Mouse (Mus musculus): Measurements from ENCODE around the gene Lhx8. TPM values are rescaled to one million over a fixed set of nuclear protein-coding genes. Genes with fewer than 3 reads are reported as not detected.

Gene Lhx8
- total RNA-seq, 2 experiments from 2014 or later, result not detected

GRCm38 (mm10) chr3:154269757-154270366 is 60.6 kb downstream of the Lhx8 start:
- Histone ChIP-seq H3K4me3 (peak overlapping the region; percentile 29; the same call in 1 of the 2 replicates), H3K27ac (no peak overlapping the region)
- TF ChIP-seq CTCF (conservative IDR thresholded peaks at IDR 0.05), result peak; percentile 100
- DNase-seq (ENCODE audit: low spot score in 2 of 2), result peak; percentile 67 to 81

DNA sequence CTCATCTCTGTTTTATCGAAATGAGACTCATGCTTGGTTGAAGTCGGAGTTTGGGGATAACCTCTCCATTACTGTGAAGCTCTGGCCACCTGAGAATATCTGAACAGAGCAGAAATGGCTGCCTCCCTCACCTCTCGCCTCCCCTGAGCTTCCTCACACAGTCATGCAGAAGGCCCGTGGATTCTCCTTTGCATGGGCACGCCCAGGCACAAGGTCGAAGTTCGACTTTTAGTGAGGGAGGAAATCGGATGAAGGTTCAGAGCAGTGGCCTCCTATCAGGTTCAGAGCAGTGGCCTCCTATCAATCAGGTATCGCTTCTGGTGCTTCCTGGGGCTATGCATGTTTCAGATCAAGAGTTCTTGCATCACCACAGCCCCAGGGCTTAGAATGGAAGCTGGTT is 62.1 kb downstream of the Lhx8 start:
- H3K4me3 ChIP-seq, result no peak overlapping the region
- H3K27ac ChIP-seq, result no peak overlapping the region
- TF ChIP-seq CTCF (conservative IDR thresholded peaks at IDR 0.05), result no peak
- DNase-seq (ENCODE audit: low spot score in 2 of 2), result no peak

DNA sequence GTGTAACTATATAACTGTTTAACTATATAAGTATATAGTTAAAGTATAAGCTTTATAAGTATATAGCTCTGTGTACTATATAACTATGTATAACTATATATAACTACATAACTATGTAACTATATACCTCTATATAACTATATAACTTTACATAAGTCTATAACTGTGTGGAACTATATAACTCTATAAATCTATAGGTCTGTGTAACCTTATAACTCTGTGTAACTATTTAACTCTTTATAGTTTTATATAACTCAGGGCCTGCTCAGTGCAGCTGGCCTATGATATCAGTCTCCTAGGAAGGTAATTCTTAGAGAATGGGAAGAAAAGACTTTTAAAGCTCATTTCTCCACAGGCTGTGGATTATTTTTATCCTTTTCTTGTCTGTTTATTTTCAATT is 73.1 kb downstream of the Lhx8 start:
- Histone ChIP-seq H3K27ac (no peak overlapping the region), H3K4me3 (no peak overlapping the region)
- DNase-seq (ENCODE audit: low spot score in 2 of 2), result no peak
- TF ChIP-seq CTCF (conservative IDR thresholded peaks at IDR 0.05), result no peak
